In genomic region chr7:81464906-81465450, GRCm38 (mm10) we compare ENCODE assay signal across 21 mouse cellular contexts. TPM values are rescaled to one million over a fixed set of nuclear protein-coding genes. Genes with fewer than 3 reads are reported as not detected.
"Had no signal": no experiment of that assay in that cellular context is flagged by ENCODE, and none has a peak within 500 bp of the region (broad histone marks: within the 10 kb centered on the region; RNA-seq: fewer than 3 reads in every experiment).

No protein-coding gene starts in this region.

- H3K4me1 ChIP-seq: kidney, embryonic 15.5 days; liver, embryonic 15.5 days; midbrain, embryonic 15.5 days; neural tube, embryonic 12.5 days had no signal

- ATAC-seq: midbrain, embryonic 15.5 days had no signal

- H3K27ac ChIP-seq: kidney, embryonic 15.5 days; liver, embryonic 15.5 days; midbrain, embryonic 15.5 days; neural tube, embryonic 12.5 days had no signal

- H3K9me3 ChIP-seq: kidney, embryonic 15.5 days; liver, embryonic 15.5 days; midbrain, embryonic 15.5 days; neural tube, embryonic 12.5 days had no signal

- H3K27me3 ChIP-seq: liver, embryonic 15.5 days; midbrain, embryonic 15.5 days; neural tube, embryonic 12.5 days had no signal

- H3K4me2 ChIP-seq: kidney, embryonic 15.5 days; liver, embryonic 11.5 days; liver, embryonic 15.5 days; midbrain, embryonic 15.5 days; neural tube, embryonic 12.5 days had no signal

- H3K9ac ChIP-seq: kidney, embryonic 15.5 days; liver, embryonic 15.5 days; midbrain, embryonic 15.5 days; neural tube, embryonic 12.5 days had no signal

- H3K36me3 ChIP-seq: kidney, embryonic 15.5 days; liver, embryonic 15.5 days had no signal

- H3K4me3 ChIP-seq: kidney, embryonic 15.5 days; liver, embryonic 15.5 days; midbrain, embryonic 15.5 days; neural tube, embryonic 12.5 days had no signal

- DNase-seq: kidney, postnatal 36 days; layer of hippocampus, adult 9-11 months; layer of hippocampus, postnatal 36 days; lung, adult 2 months; lung, postnatal 36 days; right cerebral cortex, postnatal 14 days; thymus, postnatal 4 days had no signal

RNA-seq across cellular contexts. Expression of gene Cpeb1, which starts 9.7 kb away (rescaled TPM):
- total RNA-seq: megakaryocyte progenitor cell, adult 5-6 weeks; neutrophil, adult 5-6 weeks had no signal

RNA-seq across cellular contexts. Expression of gene Ap3b2, which starts 28.7 kb away (rescaled TPM):
- total RNA-seq: megakaryocyte progenitor cell, adult 5-6 weeks; monocyte, adult 5-6 weeks; neutrophil, adult 5-6 weeks had no signal

RNA-seq across cellular contexts. Expression of gene BC048679, which starts 33.1 kb away (rescaled TPM):
- total RNA-seq: layer of hippocampus, adult 18-20 months; layer of hippocampus, postnatal 36 days; left cerebral cortex, postnatal 36 days; megakaryocyte progenitor cell, adult 5-6 weeks; monocyte, adult 5-6 weeks; neutrophil, adult 5-6 weeks had no signal
- polyA plus RNA-seq: kidney, embryonic 15.5 days; limb, embryonic 14.5 days; liver, embryonic 11.5 days; liver, embryonic 15.5 days; lung, adult 2 months; lung, postnatal 0 days; midbrain, embryonic 15.5 days; neural tube, embryonic 12.5 days; small intestine, adult 2 months; thymus, postnatal 0 days had no signal
